Mouse (Mus musculus) cerebellum, adult 2 months (tissue): ENCODE results near the gene Gcnt2.

Source experiments
- CTCF ChIP-seq: fragments of 200-500 bp; IDR thresholded peaks from 2 replicates; pipeline ENCODE4 v1.5.1; 2011; ENCODE audit warnings: low read depth, mild to moderate bottlenecking, control low read depth, low read length, moderate library complexity, borderline replicate concordance; ENCODE audit not compliant: insufficient read depth
- POLR2A ChIP-seq: fragments of 200-500 bp; IDR thresholded peaks from 2 replicates; pipeline ENCODE4 v1.6.1; 2011; ENCODE audit warnings: low read length, control low read depth, borderline replicate concordance; ENCODE audit not compliant: insufficient read depth

DNA sequence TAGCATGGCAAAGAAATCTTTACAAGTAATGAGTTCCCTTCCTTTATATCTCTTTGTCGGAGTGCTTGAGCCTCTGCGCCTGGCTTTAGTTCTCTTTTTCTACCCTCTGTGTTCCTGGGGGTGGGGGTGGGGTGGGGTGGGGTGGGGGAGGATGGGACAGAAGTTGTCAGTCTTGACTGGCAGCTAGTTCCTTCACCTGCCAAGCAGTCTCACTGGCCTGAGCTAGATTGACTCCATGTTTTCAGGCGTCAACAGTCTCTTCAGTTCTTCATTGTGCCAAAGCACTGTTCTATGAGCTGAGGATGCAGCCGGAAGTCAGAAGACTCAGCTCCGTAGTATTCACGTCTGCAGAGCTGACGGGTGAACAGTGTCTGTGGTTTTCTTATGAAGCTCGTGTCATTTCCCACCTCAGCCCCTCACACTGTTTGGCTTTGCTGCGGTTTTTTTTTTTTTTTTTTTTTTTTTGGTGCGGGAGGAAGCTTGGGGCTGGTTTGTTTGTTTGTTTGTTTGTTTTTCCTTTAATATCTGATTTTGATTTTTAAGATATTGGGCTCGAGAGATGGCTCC is 62.8 kb downstream of the Gcnt2 start:
- TF ChIP-seq CTCF (no peak), POLR2A (no peak)
